Mouse (Mus musculus) midbrain, embryonic 10.5 days (tissue): ENCODE data around the gene Phyhd1. TPM values are rescaled to one million over a fixed set of nuclear protein-coding genes. Genes with fewer than 3 reads are reported as not detected.

Experiments used
- DNase-seq: peaks from one replicate; pipeline ENCODE4 v3.0.0-alpha.2; 2017; ENCODE audit warnings: low spot score
- H3K27ac ChIP-seq: fragments of 300-500 bp; sonication (generic); replicated peaks from 2 replicates; pipeline ENCODE4 v1.5.1; 2016; ENCODE audit warnings: mild to moderate bottlenecking
- H3K27me3 ChIP-seq: fragments of 300-500 bp; sonication (generic); 2 replicates; pipeline ENCODE4 v1.6.1; 2016; ENCODE audit warnings: low read depth, mild to moderate bottlenecking; ENCODE audit not compliant: poor library complexity, severe bottlenecking
- H3K36me3 ChIP-seq: fragments of 300-500 bp; sonication (generic); 2 replicates; pipeline ENCODE4 v1.6.1; 2016; ENCODE audit warnings: mild to moderate bottlenecking, moderate library complexity
- H3K4me1 ChIP-seq: fragments of 300-500 bp; sonication (generic); 2 replicates; pipeline ENCODE4 v1.6.1; 2016
- H3K4me3 ChIP-seq: fragments of 300-500 bp; sonication (generic); 2 replicates; pipeline ENCODE4 v1.5.1; 2016; ENCODE audit warnings: mild to moderate bottlenecking, moderate library complexity
- H3K9me3 ChIP-seq: fragments of 300-500 bp; sonication (generic); replicated peaks from 2 replicates; pipeline ENCODE4 v1.6.1; 2016; ENCODE audit warnings: mild to moderate bottlenecking
- WGBS: fragments of 180-500 bp; shearing (Covaris S2); methylation state at CpG from one replicate; pipeline ENCODE4 v1.1.7; 2016; 5-methylcytosine and 5-hydroxymethylcytosine counted together
- polyA plus RNA-seq: library from polyadenylated mRNA; unstranded; fragments of >200 nt; fragmentation: Nextera tagmentation; extraction: Ambion mirVana; gene quantifications from 2 replicates; pipeline ENCODE4 v1.2.1, GENCODE M21; 2016

Phyhd1 gene
- polyA plus RNA-seq, 1 experiment from 2014 or later = 2.7 TPM

DNA sequence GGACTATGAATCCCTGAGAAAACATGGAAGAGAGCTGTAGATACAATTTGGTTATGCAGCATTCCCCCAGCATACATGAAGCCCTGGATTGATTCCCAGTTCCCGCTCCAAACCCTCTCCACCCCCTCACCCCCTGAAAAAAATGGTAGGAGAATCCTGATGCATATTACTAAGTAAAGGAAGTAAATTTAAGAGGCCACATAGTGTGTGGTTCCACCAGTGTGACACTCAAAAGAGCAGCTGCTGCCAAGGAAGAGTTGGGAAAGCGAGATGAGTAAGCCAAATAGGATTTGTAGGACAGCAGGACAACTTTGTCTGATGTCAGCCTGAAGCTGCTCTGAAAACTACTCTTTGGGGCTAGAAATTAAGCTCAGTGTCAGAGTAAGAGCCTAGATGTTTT is 45.5 kb downstream of the Phyhd1 start:
- peaks cover 99% of the 10 kb centered on the region for H3K36me3 ChIP-seq
- no peak overlapping the region for H3K4me3 ChIP-seq
- H3K27me3 ChIP-seq = no peaks in the 10 kb centered on the region
- no peak for DNase-seq
- no peak overlapping the region for H3K27ac ChIP-seq
- whole genome bisulfite sequencing = 93% methylated on average over 2 of the region's 2 CpGs
- no peaks in the 10 kb centered on the region for H3K9me3 ChIP-seq
- H3K4me1 ChIP-seq = no peaks in the 10 kb centered on the region

GRCm38 (mm10) chr2:30316136-30316535 is 50.1 kb downstream of the Phyhd1 start:
- DNase-seq = no peak
- WGBS = 92% methylated on average over 4 of the region's 4 CpGs
- H3K4me3 ChIP-seq = no peak overlapping the region
- no peak overlapping the region for H3K27ac ChIP-seq
- no peaks in the 10 kb centered on the region for H3K4me1 ChIP-seq
- H3K27me3 ChIP-seq = no peaks in the 10 kb centered on the region
- no peaks in the 10 kb centered on the region for H3K9me3 ChIP-seq
- peaks cover 98% of the 10 kb centered on the region for H3K36me3 ChIP-seq

- no peak overlapping the region for H3K27ac ChIP-seq
- 91% methylated on average over 5 of the region's 5 CpGs for WGBS
- H3K4me3 ChIP-seq = no peak overlapping the region
- H3K9me3 ChIP-seq = no peaks in the 10 kb centered on the region
- no peaks in the 10 kb centered on the region for H3K4me1 ChIP-seq
- H3K27me3 ChIP-seq = no peaks in the 10 kb centered on the region
- peaks cover 99% of the 10 kb centered on the region for H3K36me3 ChIP-seq
- DNase-seq = no peak
Measured at GRCm38 (mm10) chr2:30316955-30317354, 51.0 kb downstream of the Phyhd1 start.

GRCm38 (mm10) chr2:30319260-30319659 is 53.3 kb downstream of the Phyhd1 start:
- no peaks in the 10 kb centered on the region for H3K4me1 ChIP-seq
- H3K36me3 ChIP-seq = peaks cover 99% of the 10 kb centered on the region
- DNase-seq = no peak
- no peak overlapping the region for H3K27ac ChIP-seq
- H3K9me3 ChIP-seq = no peaks in the 10 kb centered on the region
- 90% methylated on average over 4 of the region's 4 CpGs for WGBS
- H3K4me3 ChIP-seq = no peak overlapping the region
- H3K27me3 ChIP-seq = no peaks in the 10 kb centered on the region

DNA sequence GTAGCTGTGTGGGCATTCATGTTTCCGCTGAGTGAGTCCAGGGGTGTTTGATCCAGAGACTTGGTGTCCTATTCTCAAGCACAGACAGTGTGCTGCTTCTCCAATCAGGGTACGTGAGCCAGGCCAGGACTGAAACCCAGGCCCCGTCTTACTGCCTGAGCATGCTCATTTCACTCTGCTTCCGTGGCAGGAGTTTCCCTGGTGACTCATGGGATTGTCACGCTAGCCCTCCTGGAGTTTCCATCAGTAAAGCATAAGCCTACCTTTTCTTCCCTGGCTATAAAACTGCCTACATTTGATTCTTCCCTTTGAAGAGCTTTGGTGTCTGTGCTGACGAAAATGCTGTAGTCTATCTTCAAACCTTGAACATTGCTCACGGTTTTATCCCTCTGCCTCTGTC is 57.1 kb downstream of the Phyhd1 start:
- Histone ChIP-seq H3K27me3 (no peaks in the 10 kb centered on the region), H3K4me3 (no peak overlapping the region), H3K27ac (no peak overlapping the region), H3K9me3 (no peaks in the 10 kb centered on the region), H3K4me1 (no peaks in the 10 kb centered on the region), H3K36me3 (peaks cover 99% of the 10 kb centered on the region)
- no peak for DNase-seq
- 90% methylated on average over 7 of the region's 7 CpGs for WGBS

DNA sequence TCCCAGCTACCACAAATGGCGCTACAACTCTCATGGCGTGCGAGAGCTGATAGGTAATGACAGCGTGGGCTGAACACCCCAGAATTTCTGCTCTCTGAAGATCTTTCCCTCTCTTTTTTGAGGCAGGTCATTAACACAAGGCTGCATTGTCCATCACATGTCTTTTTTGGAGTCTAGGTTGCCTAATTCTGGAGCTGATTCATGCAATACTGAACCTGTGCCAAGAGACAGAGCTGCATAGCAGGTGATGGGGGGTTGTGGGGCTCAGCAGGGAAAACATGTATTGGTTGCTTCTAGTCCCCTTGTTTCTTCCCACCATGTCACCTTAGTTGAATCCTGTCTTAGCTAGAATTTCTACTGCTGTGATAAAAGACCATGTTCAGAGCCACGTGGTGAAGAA is 59.3 kb downstream of the Phyhd1 start:
- Histone ChIP-seq H3K4me3 (no peak overlapping the region), H3K36me3 (peaks cover 100% of the 10 kb centered on the region), H3K27ac (no peak overlapping the region), H3K27me3 (no peaks in the 10 kb centered on the region), H3K4me1 (no peaks in the 10 kb centered on the region), H3K9me3 (no peaks in the 10 kb centered on the region)
- no peak for DNase-seq
- 93% methylated on average over 5 of the region's 5 CpGs for WGBS

DNA sequence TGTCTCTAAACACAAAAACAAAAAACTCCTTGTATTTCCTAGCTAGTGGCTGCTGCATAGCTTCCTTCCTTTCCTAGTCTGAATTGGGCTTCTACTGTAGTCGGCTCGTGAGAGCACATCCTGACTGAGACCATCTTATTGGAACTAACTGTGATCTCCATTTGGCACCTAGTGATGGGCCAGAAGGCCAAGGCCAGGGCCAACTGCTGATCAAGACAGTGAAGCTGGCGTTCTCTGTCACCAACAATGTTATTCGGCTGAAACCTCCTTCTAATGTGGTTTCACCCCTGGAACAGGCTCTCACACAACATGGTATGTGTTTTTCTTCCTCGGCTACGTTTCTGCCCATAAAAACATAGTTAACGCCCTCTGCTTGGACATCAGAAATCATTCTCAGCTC is 61.3 kb downstream of the Phyhd1 start:
- no peak for DNase-seq
- no peaks in the 10 kb centered on the region for H3K9me3 ChIP-seq
- no peaks in the 10 kb centered on the region for H3K27me3 ChIP-seq
- peaks cover 100% of the 10 kb centered on the region for H3K36me3 ChIP-seq
- H3K27ac ChIP-seq = no peak overlapping the region
- WGBS = 95% methylated on average over 7 of the region's 7 CpGs
- no peak overlapping the region for H3K4me3 ChIP-seq
- no peaks in the 10 kb centered on the region for H3K4me1 ChIP-seq

DNA sequence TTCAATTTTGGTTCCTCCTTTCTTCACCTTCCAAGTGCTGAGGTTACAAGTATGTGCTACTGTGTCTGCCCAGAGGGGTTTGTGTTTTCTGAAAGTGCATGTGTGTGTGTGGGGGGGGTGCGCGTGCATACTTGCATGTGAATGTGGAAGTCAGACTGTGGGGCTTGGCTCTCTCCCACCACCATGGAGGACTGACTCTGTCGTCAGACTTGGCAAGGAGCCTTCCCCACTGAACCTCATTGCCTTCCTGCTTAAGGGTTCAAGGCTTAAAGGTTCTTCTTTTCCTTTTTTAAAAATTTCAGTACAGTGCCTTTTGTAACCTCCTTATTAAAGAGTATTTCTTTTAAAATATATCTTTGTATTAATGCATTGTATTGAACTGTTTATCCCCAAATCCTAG is 62.8 kb downstream of the Phyhd1 start:
- DNase-seq = no peak
- H3K27me3 ChIP-seq = no peaks in the 10 kb centered on the region
- H3K9me3 ChIP-seq = no peaks in the 10 kb centered on the region
- H3K4me1 ChIP-seq = no peaks in the 10 kb centered on the region
- no peak overlapping the region for H3K27ac ChIP-seq
- H3K36me3 ChIP-seq = peaks cover 100% of the 10 kb centered on the region
- no peak overlapping the region for H3K4me3 ChIP-seq
- 86% methylated on average over 3 of the region's 3 CpGs for WGBS

Other genes with a start within 250 kb of the Phyhd1 start
- gene Wdr34, start 217.3 kb upstream of the Phyhd1 start, polyA plus RNA-seq = 26.6 and 30.5 TPM in 2 replicates
- gene Set, start 208.8 kb upstream of the Phyhd1 start, polyA plus RNA-seq = 777 and 858 TPM in 2 replicates
- gene Pkn3, start 188.5 kb upstream of the Phyhd1 start, polyA plus RNA-seq = 12.1 and 13.5 TPM in 2 replicates
- gene Zdhhc12, start 172.6 kb upstream of the Phyhd1 start, polyA plus RNA-seq = 36.8 and 41.9 TPM in 2 replicates
- 6.0 and 8.3 TPM in 2 replicates for gene Zer1, start 141.6 kb upstream of the Phyhd1 start, polyA plus RNA-seq
- 6.0 and 6.3 TPM in 2 replicates for gene Tbc1d13, start 132.5 kb upstream of the Phyhd1 start, polyA plus RNA-seq
- 16.9 and 18.6 TPM in 2 replicates for gene Endog, start 94.7 kb upstream of the Phyhd1 start, polyA plus RNA-seq
- 88.5 and 89.0 TPM in 2 replicates for gene Spout1, start 87.7 kb upstream of the Phyhd1 start, polyA plus RNA-seq
- gene Kyat1, start 60.4 kb upstream of the Phyhd1 start, polyA plus RNA-seq = 8.3 and 10.6 TPM in 2 replicates
- 40.8 and 43.7 TPM in 2 replicates for gene Lrrc8a, start 28.5 kb upstream of the Phyhd1 start, polyA plus RNA-seq
- 0.10 TPM in 2 replicates for gene Gm28035, start 25.6 kb upstream of the Phyhd1 start, polyA plus RNA-seq
- gene Gm28038, start 14.8 kb downstream of the Phyhd1 start, polyA plus RNA-seq = not detected in 2 replicates
- 27.3 and 29.4 TPM in 2 replicates for gene Dolk, start 20.1 kb downstream of the Phyhd1 start, polyA plus RNA-seq
- 55.4 and 57.7 TPM in 2 replicates for gene Nup188, start 20.2 kb downstream of the Phyhd1 start, polyA plus RNA-seq
- 70.7 and 84.7 TPM in 2 replicates for gene Sh3glb2, start 93.1 kb downstream of the Phyhd1 start, polyA plus RNA-seq
- gene Miga2, start 98.0 kb downstream of the Phyhd1 start, polyA plus RNA-seq = 27.8 and 29.6 TPM in 2 replicates
- gene Dolpp1, start 126.1 kb downstream of the Phyhd1 start, polyA plus RNA-seq = 53.2 and 62.7 TPM in 2 replicates
- gene Crat, start 149.6 kb downstream of the Phyhd1 start, polyA plus RNA-seq = 22.5 and 23.7 TPM in 2 replicates
- gene Ptpa, start 149.8 kb downstream of the Phyhd1 start, polyA plus RNA-seq = 151 and 152 TPM in 2 replicates
- gene Ier5l, start 208.0 kb downstream of the Phyhd1 start, polyA plus RNA-seq = 2.0 and 2.3 TPM in 2 replicates